Mouse (Mus musculus) embryo, embryonic 10.5 days (tissue): ENCODE measurements at regions not wholly inside any gene's neighbourhood (a gene's known extent, or its start where the extent isn't known, plus 50 kb on each side); places are given as distances from the start of the nearest gene placed in this dataset.
"Not testable (repeated sequence)": the region's sequence is repeated elsewhere in the genome, so short reads cannot be mapped to it uniquely, and the experiment has no call there.

ENCODE experiments used
- DNase-seq: peaks from one replicate; pipeline ENCODE4 v3.0.0-alpha.2; 2015; ENCODE audit warnings: low spot score

DNA sequence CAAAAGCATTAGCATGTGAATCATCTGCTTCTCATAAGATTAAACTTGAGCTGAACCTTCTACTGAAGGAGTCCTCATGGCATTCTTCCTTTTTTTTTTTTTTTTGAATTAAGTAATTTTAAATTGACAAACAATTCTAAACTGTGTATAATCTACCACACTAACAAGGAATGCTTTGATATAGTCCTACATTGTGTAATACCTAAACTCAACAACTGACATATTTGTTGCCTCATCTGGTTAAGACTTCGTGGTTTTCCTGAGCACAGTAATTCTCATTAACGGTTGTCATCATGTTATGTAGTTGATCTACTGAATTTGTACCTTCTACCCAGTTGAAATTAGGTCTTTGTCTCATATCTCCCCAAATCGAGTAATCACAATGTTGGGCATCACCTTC is 83.9 kb upstream of the Hcrtr2 start:
- no peak for DNase-seq

DNA sequence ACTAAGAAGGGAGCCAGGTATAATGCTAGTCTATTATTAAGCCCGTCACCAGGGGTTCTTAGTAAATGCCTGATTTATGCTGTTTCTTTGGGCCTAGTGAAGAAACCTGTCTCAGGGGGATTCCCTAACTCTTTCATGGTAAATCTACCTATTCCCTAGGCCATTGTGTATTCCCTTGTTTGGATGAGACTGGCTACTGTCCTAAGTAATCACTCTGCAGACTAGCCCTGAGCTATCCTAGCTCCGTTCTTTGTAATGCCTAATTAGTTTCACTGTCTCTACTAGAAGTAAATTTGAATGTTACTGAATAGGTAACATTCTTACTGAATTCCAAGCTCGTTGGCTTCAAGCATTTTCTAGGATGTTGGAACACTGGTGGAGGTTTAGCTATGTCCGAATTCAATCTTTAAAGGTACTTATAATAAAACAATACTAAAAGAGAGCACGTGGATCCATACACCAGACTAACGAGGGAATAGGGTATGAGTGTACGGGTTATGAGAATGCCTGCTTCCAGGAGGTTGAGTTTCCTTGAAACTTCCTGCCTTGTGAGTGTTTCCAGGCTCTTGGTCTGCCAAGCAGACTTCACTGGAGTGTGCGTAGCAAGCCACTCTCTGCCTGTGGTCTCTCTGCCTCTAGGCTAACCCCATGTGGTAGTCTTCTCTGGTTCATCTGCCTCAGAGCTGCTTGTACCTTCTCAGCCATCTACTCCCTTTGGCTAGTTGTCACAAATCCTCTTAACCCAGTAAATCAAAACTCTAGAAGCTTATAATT is 78.4 kb upstream of the Hcrtr2 start:
- DNase-seq = not testable (repeated sequence)

DNA sequence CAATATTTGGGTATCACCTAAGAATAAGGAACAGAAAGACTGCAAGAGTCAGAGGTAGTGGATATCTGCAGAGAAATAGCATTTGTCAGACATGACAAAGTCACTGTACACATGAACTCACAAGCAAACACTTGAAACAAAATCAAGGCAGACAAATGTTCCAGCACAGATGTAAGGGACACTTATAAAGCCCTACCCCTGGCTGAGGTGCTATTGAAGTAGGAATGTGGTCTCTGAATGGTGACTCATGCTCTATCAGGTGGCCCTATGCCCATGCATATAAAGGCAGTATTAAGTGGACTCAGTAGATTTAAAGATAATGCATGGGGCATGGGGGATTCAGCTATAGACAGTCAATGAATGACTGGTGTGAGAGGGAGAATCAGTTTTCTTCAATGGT is 77.2 kb upstream of the Hcrtr2 start:
- no peak for DNase-seq

DNA sequence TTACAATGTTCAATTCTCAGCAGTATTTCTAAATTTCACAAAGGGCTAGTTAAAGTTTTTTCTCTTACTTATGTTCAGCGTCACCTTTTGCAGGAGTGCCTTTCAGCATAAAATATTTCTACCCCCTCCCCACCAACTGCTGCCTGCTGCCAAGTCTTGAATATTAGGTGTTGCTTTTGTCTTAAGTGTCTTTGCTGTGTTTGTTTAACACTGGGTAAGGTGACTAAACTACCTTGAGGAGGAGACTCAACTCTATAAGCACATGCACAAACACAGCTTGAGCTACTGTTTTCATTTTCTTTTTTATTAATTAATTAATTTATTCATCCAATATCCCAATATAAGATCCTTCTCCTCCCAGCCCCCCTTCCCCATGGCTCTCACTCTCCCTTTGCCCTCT is 70.1 kb upstream of the Hcrtr2 start:
- DNase-seq = no peak

DNA sequence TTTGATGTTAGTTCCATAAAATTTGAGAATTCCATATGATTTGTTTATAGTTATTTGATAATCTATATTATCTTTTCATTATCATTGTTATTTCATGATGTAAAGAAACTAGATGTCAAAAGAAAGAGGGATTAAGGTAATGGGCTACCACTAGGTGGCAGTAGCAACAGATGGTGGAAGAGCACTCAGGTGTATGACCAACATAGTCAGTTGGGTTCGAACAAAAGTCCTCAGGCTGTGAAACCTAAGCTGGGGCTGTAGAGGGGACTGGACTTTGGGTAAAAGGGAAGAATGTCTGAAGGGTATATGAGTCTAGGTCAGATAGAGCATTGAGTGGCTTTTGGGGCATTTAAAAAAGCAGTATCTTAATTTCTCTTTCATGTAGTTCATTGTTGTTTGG is 67.2 kb upstream of the Hcrtr2 start:
- DNase-seq = peak; percentile 63
